Mouse (Mus musculus) CH12.LX (cell line): ENCODE results near the gene Lcn12. TPM values are rescaled to one million over a fixed set of nuclear protein-coding genes. Genes with fewer than 3 reads are reported as not detected.

ENCODE experiments used
- DNase-seq: peaks from one replicate; pipeline ENCODE4 v3.0.0-alpha.2; 2013; ENCODE audit errors: extremely low read depth
- H3K27ac ChIP-seq: 2 replicates; pipeline ENCODE4 v1.5.1; 2012; ENCODE audit warnings: low read depth, mild to moderate bottlenecking, control low read depth, moderate library complexity; ENCODE audit not compliant: insufficient read depth
- H3K27me3 ChIP-seq: replicated peaks from 2 replicates; pipeline ENCODE3; 2012; ENCODE audit warnings: inconsistent platforms
- H3K36me3 ChIP-seq, 2 experiments: replicated peaks in 1 of 2; 2 replicates each; pipeline versions ENCODE3 to v1.6.1; 2012; ENCODE audit warnings: inconsistent platforms in 1 of 2, low read length in 1 of 2, mild to moderate bottlenecking in 1 of 2, mixed read lengths in 1 of 2, moderate library complexity in 1 of 2; ENCODE audit not compliant: control insufficient read depth in 1 of 2, insufficient read depth in 1 of 2
- H3K4me1 ChIP-seq, 2 experiments: 2 replicates each; pipeline ENCODE4 v1.6.1; 2012; ENCODE audit warnings: inconsistent platforms in 1 of 2, moderate library complexity in 1 of 2; ENCODE audit not compliant: insufficient read depth in 2 of 2, control insufficient read depth in 1 of 2
- H3K4me2 ChIP-seq: 2 replicates; pipeline ENCODE4 v1.6.1; 2012; ENCODE audit warnings: low read depth, mild to moderate bottlenecking, control low read depth; ENCODE audit not compliant: poor library complexity, insufficient read depth, severe bottlenecking
- H3K4me3 ChIP-seq, 3 experiments: fragments of 150-350 bp in 1 of 3; sonication (generic) in 1 of 3; replicated peaks in 1 of 3; 2 replicates each; pipeline versions ENCODE3 to v1.5.1; 2011 to 2012; ENCODE audit warnings: low read depth in 2 of 3, low read length in 2 of 3, mild to moderate bottlenecking in 2 of 3, moderate library complexity in 2 of 3, control low read depth in 1 of 3, improper control_type of control experiment in 1 of 3, inconsistent platforms in 1 of 3, mixed read lengths in 1 of 3; ENCODE audit not compliant: poor library complexity in 1 of 3
- H3K79me2 ChIP-seq: replicated peaks from 2 replicates; pipeline ENCODE4 v1.6.1; 2012; ENCODE audit warnings: mild to moderate bottlenecking, moderate library complexity; ENCODE audit not compliant: control insufficient read depth, poor library complexity, insufficient read depth, severe bottlenecking; ENCODE audit errors: extremely low read depth
- H3K9ac ChIP-seq: 2 replicates; pipeline ENCODE4 v1.6.1; 2012; ENCODE audit warnings: low read depth, mild to moderate bottlenecking, control low read depth, moderate library complexity; ENCODE audit not compliant: insufficient read depth
- H3K9me3 ChIP-seq: replicated peaks from 2 replicates; pipeline ENCODE3; 2012; ENCODE audit warnings: low read length, inconsistent platforms, mixed read lengths
- BHLHE40 ChIP-seq: IDR thresholded peaks from 2 replicates; pipeline ENCODE4 v1.6.1; 2011; ENCODE audit warnings: mild to moderate bottlenecking, low read depth, low read length, improper control_type of control experiment
- CHD2 ChIP-seq: IDR thresholded peaks from 2 replicates; pipeline ENCODE4 v1.6.1; 2011; ENCODE audit warnings: low read length, improper control_type of control experiment
- ETS1 ChIP-seq: conservative IDR thresholded peaks from 2 replicates; pipeline ENCODE4 v1.6.1; 2012; ENCODE audit warnings: low read depth, mild to moderate bottlenecking, inconsistent platforms, low read length, improper control_type of control experiment, moderate library complexity
- IRF4 ChIP-seq: IDR thresholded peaks from 2 replicates; pipeline ENCODE4 v1.6.1; 2014; ENCODE audit warnings: low read depth, mild to moderate bottlenecking, inconsistent platforms, low read length, improper control_type of control experiment
- JUND ChIP-seq: conservative IDR thresholded peaks from 2 replicates; pipeline ENCODE4 v1.6.1; 2011; ENCODE audit warnings: low read depth, low read length, improper control_type of control experiment
- KAT2A ChIP-seq: IDR thresholded peaks from 2 replicates; pipeline ENCODE4 v1.6.1; 2012; ENCODE audit warnings: low read length, improper control_type of control experiment, inconsistent platforms; ENCODE audit not compliant: insufficient replicate concordance
- MAFK ChIP-seq: IDR thresholded peaks from 2 replicates; pipeline ENCODE4 v1.6.1; 2011; ENCODE audit warnings: low read length, improper control_type of control experiment; ENCODE audit not compliant: insufficient replicate concordance
- MAX ChIP-seq: IDR thresholded peaks from 2 replicates; pipeline ENCODE4 v1.6.1; 2011; ENCODE audit warnings: low read length, improper control_type of control experiment
- MAZ ChIP-seq: IDR thresholded peaks from 2 replicates; pipeline ENCODE4 v1.6.1; 2012; ENCODE audit warnings: low read depth, mild to moderate bottlenecking, inconsistent platforms, low read length, improper control_type of control experiment, moderate library complexity
- MXI1 ChIP-seq: IDR thresholded peaks from 2 replicates; pipeline ENCODE4 v1.6.1; 2011; ENCODE audit warnings: mild to moderate bottlenecking, low read depth, low read length, improper control_type of control experiment
- MYC ChIP-seq: IDR thresholded peaks from 2 replicates; pipeline ENCODE4 v1.6.1; 2011; ENCODE audit warnings: low read depth, mild to moderate bottlenecking, improper control_type of control experiment, low read length
- NRF1 ChIP-seq: IDR thresholded peaks from 2 replicates; pipeline ENCODE4 v1.6.1; 2014; ENCODE audit warnings: low read depth, mild to moderate bottlenecking, inconsistent platforms, low read length, improper control_type of control experiment, moderate library complexity
- PAX5 ChIP-seq: IDR thresholded peaks from 2 replicates; pipeline ENCODE4 v1.6.1; 2012; ENCODE audit warnings: low read length, inconsistent platforms, mixed read lengths
- POLR2A ChIP-seq: IDR thresholded peaks from 2 replicates; pipeline ENCODE4 v1.6.1; 2011; ENCODE audit warnings: low read depth, mild to moderate bottlenecking, improper control_type of control experiment, low read length
- SMC3 ChIP-seq: IDR thresholded peaks from 2 replicates; pipeline ENCODE4 v1.6.1; 2011; ENCODE audit warnings: low read depth, low read length, improper control_type of control experiment
- TCF12 ChIP-seq: IDR thresholded peaks from 2 replicates; pipeline ENCODE4 v1.6.1; 2014; ENCODE audit warnings: low read depth, mild to moderate bottlenecking, inconsistent platforms, low read length, improper control_type of control experiment
- ZC3H11A ChIP-seq: IDR thresholded peaks from 2 replicates; pipeline ENCODE4 v1.6.1; 2012; ENCODE audit warnings: low read depth, mild to moderate bottlenecking, inconsistent platforms, low read length, improper control_type of control experiment
- ZMIZ1 ChIP-seq: IDR thresholded peaks from 2 replicates; pipeline ENCODE4 v1.6.1; 2012; ENCODE audit warnings: low read depth, mild to moderate bottlenecking, inconsistent platforms, low read length, improper control_type of control experiment
- ZNF384 ChIP-seq: IDR thresholded peaks from 2 replicates; pipeline ENCODE4 v1.6.1; 2012; ENCODE audit warnings: low read depth, low read length, improper control_type of control experiment, inconsistent platforms
- dilution Hi-C: fragments of 300-500 bp; cut with MboI; formaldehyde crosslinking; loops from 2 replicates; pipeline ENCODE4 v1.14.3; 2020; ENCODE audit warnings: low sequenced_read_pairs; ENCODE audit not compliant: extremely low pct_unique_long_range_greater_than_20kb, extremely low pct_ligation_motif_present
- in situ Hi-C: fragments of 300-500 bp; cut with MboI; formaldehyde crosslinking; loops from 3 replicates; pipeline ENCODE4 v1.14.3; 2019; ENCODE audit warnings: low sequenced_read_pairs, low pct_ligation_motif_present, low pct_unique_long_range_greater_than_20kb, mixed read lengths
- polyA plus RNA-seq: library from polyadenylated mRNA; unstranded; fragments of >175 nt; gene quantifications from 2 replicates; pipeline ENCODE4 v1.2.1, GENCODE M21; 2012; ENCODE audit warnings: low read depth; ENCODE audit not compliant: insufficient read length
- total RNA-seq, 2 experiments: library from RNA; depleted of rRNA; stranded (reverse); fragments of 300-350 nt in 1 of 2; fragments of >200 nt in 1 of 2; gene quantifications; 2 replicates each; pipeline ENCODE4 v1.2.3; 2012 to 2014

Gene Lcn12
- total and polyA plus RNA-seq, 3 experiments: not detected

GRCm38 (mm10) chr2:25477541-25477940 lies 16.2 kb downstream of the Lcn12 start:
- H3K4me1 ChIP-seq: no peaks in the 10 kb centered on the region
- peaks cover 3% of the 10 kb centered on the region for H3K9me3 ChIP-seq
- peaks cover 6% of the 10 kb centered on the region for H3K27me3 ChIP-seq
- TF ChIP-seq MYC (no peak), NRF1 (no peak), MAFK (no peak), ETS1 (no peak)
- in situ Hi-C loops: loop anchor here (5.0 kb wide), 1 partner anchor 45 kb away; no protein-coding TSS in a partner anchor
- dilution Hi-C loops: no loop called here
- H3K36me3 ChIP-seq: no peaks in the 10 kb centered on the region
- H3K79me2 ChIP-seq: no peaks in the 10 kb centered on the region
- H3K4me2 ChIP-seq: no peak overlapping the region
- no peak for DNase-seq
- H3K4me3 ChIP-seq: no peak overlapping the region
- no peak overlapping the region for H3K9ac ChIP-seq
- no peak overlapping the region for H3K27ac ChIP-seq

DNA sequence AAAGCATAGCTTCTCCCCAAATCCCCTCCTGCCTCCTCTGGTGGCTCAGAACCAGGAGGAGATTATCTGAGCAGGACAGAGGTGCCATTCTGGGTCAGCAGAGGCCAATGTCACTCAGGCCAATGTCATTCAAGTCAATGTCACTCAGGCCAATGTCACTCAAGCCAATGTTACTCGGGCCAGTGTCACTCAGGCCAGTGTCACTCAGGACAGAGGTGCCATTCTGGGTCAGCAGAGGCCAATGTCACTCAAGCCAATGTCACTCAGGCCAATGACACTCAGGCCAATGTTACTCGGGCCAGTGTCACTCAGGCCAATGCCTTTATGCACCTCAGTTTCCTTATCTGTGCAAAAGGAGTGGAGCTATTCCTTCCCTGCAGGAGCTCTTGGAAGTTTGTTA lies 21.2 kb downstream of the Lcn12 start:
- Histone ChIP-seq H3K36me3 (no peaks in the 10 kb centered on the region), H3K9ac (no peak overlapping the region), H3K27ac (no peak overlapping the region), H3K4me1 (peaks cover 0 to 19% of the 10 kb centered on the region in 2 experiments; a peak in 2 of 4 replicates), H3K9me3 (no peaks in the 10 kb centered on the region), H3K4me2 (no peak overlapping the region), H3K27me3 (peaks cover 3% of the 10 kb centered on the region), H3K4me3 (no peak overlapping the region), H3K79me2 (no peaks in the 10 kb centered on the region)
- TF ChIP-seq POLR2A: no peak
- TF ChIP-seq ZNF384: no peak
- no peak for TF ChIP-seq ETS1
- TF ChIP-seq ZMIZ1: no peak
- TF ChIP-seq MAZ: no peak
- no peak for TF ChIP-seq CHD2
- no peak for TF ChIP-seq ZC3H11A
- TF ChIP-seq SMC3: no peak
- no peak for TF ChIP-seq BHLHE40
- no peak for TF ChIP-seq TCF12
- TF ChIP-seq JUND: no peak
- TF ChIP-seq MXI1: no peak
- no peak for TF ChIP-seq KAT2A
- TF ChIP-seq PAX5: no peak
- TF ChIP-seq MAX: no peak
- TF ChIP-seq IRF4: no peak
- DNase-seq: no peak
- in situ Hi-C loops (no loop called here), dilution Hi-C loops (no loop called here)
